Mouse (Mus musculus) liver, embryonic 13.5 days (tissue): ENCODE measurements around the gene Arhgap24. TPM values are rescaled to one million over a fixed set of nuclear protein-coding genes. Genes with fewer than 3 reads are reported as not detected.
"Not testable (repeated sequence)": the region's sequence is repeated elsewhere in the genome, so short reads cannot be mapped to it uniquely, and the experiment has no call there.

Experiments used
- ATAC-seq: fragments of 200-750 bp; cut with Nextera tagmentation; 2 replicates; pipeline ENCODE4 v1.8.0; 2017; ENCODE audit warnings: low read depth, mild to moderate bottlenecking, moderate number of reproducible peaks, moderate library complexity
- DNase-seq: peaks from one replicate; pipeline ENCODE4 v3.0.0; 2022
- H3K27ac ChIP-seq: fragments of 300-500 bp; sonication (generic); 2 replicates; pipeline ENCODE4 v1.5.1; 2015; ENCODE audit warnings: moderate library complexity, mild to moderate bottlenecking, inconsistent platforms
- H3K27me3 ChIP-seq: fragments of 300-500 bp; sonication (generic); 2 replicates; pipeline ENCODE4 v1.6.1; 2015; ENCODE audit warnings: mild to moderate bottlenecking, inconsistent platforms
- H3K36me3 ChIP-seq: fragments of 300-500 bp; sonication (generic); 2 replicates; pipeline ENCODE4 v1.6.1; 2015; ENCODE audit warnings: mild to moderate bottlenecking, inconsistent platforms
- H3K4me1 ChIP-seq: fragments of 300-500 bp; sonication (generic); replicated peaks from 2 replicates; pipeline ENCODE4 v1.6.1; 2015; ENCODE audit warnings: inconsistent platforms
- H3K4me2 ChIP-seq: fragments of 300-500 bp; sonication (generic); 2 replicates; pipeline ENCODE4 v1.6.1; 2015; ENCODE audit warnings: inconsistent platforms, mild to moderate bottlenecking, moderate library complexity
- H3K4me3 ChIP-seq: fragments of 300-500 bp; sonication (generic); replicated peaks from 2 replicates; pipeline ENCODE4 v1.5.1; 2015; ENCODE audit warnings: mild to moderate bottlenecking, inconsistent platforms
- H3K9ac ChIP-seq: fragments of 300-500 bp; sonication (generic); 2 replicates; pipeline ENCODE4 v1.6.1; 2015; ENCODE audit warnings: mild to moderate bottlenecking, inconsistent platforms
- H3K9me3 ChIP-seq: fragments of 300-500 bp; sonication (generic); replicated peaks from 2 replicates; pipeline ENCODE4 v1.6.1; 2016; ENCODE audit warnings: inconsistent platforms
- WGBS: fragments of 180-500 bp; shearing (Covaris S2); methylation state at CpG from one replicate; pipeline ENCODE4 v1.1.7; 2015; ENCODE audit not compliant: insufficient replicate concordance; 5-methylcytosine and 5-hydroxymethylcytosine counted together
- polyA plus RNA-seq: library from polyadenylated mRNA; unstranded; fragments of >200 nt; fragmentation: Nextera tagmentation; extraction: Ambion mirVana; gene quantifications from 2 replicates; pipeline ENCODE4 v1.2.1, GENCODE M21; 2015

The Arhgap24 gene
- polyA plus RNA-seq, 1 experiment from 2014 or later = 2.0 TPM

- DNase-seq = no peak
- H3K4me2 ChIP-seq = no peak overlapping the region
- no peak overlapping the region for H3K9ac ChIP-seq
- WGBS = 49% methylated on average over 5 of the region's 5 CpGs
- no peaks in the 10 kb centered on the region for H3K36me3 ChIP-seq
- no peaks in the 10 kb centered on the region for H3K27me3 ChIP-seq
- no peak overlapping the region for H3K4me3 ChIP-seq
- no peak overlapping the region for H3K27ac ChIP-seq
- no peaks in the 10 kb centered on the region for H3K4me1 ChIP-seq
- ATAC-seq = no peak
- no peaks in the 10 kb centered on the region for H3K9me3 ChIP-seq
Observed at GRCm38 (mm10) chr5:102901176-102901575, 420.0 kb downstream of the Arhgap24 start.

DNA sequence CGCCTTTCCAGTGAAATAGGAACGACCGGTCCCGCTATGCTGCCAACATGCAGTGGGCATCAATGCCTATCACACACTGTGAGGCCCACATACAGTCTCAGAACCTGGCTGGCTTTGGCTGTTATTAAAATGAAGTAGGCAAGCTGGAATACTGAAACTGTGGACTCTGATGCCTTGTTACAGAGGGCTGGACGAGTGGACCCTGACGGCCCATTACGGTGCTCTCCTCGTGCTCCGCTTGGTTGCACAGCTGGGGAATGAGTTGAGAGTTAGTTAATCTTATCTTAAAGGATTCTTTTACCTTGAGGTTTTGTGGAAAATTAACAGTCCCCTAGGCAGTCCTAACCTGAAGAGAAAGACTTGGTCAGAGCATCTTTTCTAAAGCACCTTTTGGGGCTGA is 422.3 kb downstream of the Arhgap24 start:
- Histone ChIP-seq H3K36me3 (no peaks in the 10 kb centered on the region), H3K9me3 (no peaks in the 10 kb centered on the region), H3K9ac (no peak overlapping the region), H3K4me1 (no peaks in the 10 kb centered on the region), H3K27ac (no peak overlapping the region), H3K27me3 (no peaks in the 10 kb centered on the region), H3K4me3 (no peak overlapping the region), H3K4me2 (no peak overlapping the region)
- DNase-seq (no peak), ATAC-seq (no peak)
- WGBS = 78% methylated on average over 9 of the region's 9 CpGs

DNA sequence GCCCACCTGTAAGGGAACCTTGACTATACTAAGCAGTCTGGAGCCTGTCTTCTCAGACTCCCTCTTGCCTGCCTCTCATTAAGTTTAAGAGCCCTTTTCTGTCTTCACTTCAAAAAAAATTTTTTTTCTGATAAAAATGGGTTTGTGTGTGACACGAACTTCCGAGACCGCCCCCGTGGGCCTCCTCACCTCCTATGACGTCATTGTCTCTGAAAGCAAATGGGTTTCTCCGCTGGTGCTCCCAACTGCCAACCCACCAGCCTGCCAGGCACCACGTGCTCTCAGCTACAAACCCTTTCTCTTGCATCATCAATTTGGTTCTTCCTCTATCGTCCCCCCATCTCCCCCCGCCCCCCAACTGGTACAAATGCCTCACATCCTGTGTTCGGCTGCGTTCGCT is 422.9 kb downstream of the Arhgap24 start:
- WGBS = 66% methylated on average over 12 of the region's 12 CpGs
- Histone ChIP-seq H3K9ac (no peak overlapping the region), H3K27ac (no peak overlapping the region), H3K4me2 (no peak overlapping the region), H3K36me3 (no peaks in the 10 kb centered on the region), H3K4me1 (no peaks in the 10 kb centered on the region), H3K27me3 (no peaks in the 10 kb centered on the region), H3K4me3 (no peak overlapping the region), H3K9me3 (no peaks in the 10 kb centered on the region)
- ATAC-seq = no peak
- DNase-seq = no peak

DNA sequence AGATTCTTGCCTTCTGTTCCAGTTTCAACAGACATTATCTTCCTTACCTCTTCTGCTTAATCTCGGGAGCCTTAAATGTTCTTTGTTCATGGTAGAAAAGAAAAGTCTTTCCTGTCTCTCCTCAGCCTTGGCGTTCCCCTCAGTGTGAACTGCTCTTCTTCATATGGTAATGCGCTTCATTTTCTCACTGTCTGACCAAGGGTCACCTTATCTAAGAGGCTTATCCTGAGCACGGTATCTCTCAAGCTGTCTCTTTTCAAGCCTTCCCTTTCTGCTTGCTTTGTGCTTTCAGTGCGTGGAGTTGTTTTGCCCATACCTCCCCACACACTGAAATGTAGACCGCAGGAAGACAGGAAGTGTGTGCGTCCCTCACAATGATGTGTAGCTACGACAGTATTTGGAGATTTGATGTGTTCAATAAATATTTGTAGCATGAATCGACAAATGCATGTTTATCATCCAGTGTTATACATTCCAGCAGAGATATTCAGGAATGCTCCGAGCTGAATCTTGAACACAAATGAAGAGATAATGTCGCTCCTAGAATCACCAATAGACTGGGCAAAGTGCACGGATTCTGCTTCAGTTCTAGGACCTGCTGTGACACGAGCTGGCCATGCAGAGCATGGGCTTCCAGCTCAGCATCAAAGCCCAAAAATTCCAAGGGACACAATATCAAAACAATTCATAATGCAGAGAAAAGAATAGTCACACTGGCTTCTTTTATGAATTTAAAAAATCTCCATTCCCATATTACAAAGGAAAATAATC is 424.4 kb downstream of the Arhgap24 start:
- WGBS = 35% methylated on average over 13 of the region's 13 CpGs
- H3K27me3 ChIP-seq = no peaks in the 10 kb centered on the region

DNA sequence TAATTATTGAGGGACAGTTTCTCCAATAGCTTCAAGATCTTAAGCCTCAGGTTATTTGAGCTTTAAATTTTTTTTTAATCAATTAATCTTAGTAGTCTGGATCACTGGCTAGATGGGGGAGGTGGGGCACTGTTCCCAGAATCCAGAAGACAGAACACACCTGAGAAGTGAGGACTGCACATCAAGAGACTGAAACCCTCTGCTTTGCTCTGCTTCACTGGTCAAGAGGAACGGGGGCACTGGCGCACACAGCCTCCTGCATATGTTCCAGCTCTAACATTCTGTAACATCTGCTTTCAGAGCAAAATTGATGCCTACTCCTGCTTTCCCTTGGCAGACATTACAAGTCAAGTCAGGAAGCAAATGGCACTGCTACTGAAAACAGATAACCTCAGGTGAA is 439.0 kb downstream of the Arhgap24 start:
- no peaks in the 10 kb centered on the region for H3K36me3 ChIP-seq
- H3K9ac ChIP-seq = no peak overlapping the region
- no peak overlapping the region for H3K4me3 ChIP-seq
- no peak overlapping the region for H3K27ac ChIP-seq
- H3K4me2 ChIP-seq = no peak overlapping the region
- DNase-seq (no peak), ATAC-seq (no peak)
- H3K4me1 ChIP-seq = no peaks in the 10 kb centered on the region
- H3K9me3 ChIP-seq = 0 out of 2 replicates have a peak, but pooled peaks cover 4% of the 10 kb centered on the region
- H3K27me3 ChIP-seq = no peaks in the 10 kb centered on the region
- WGBS = 82% methylated on average over 2 of the region's 2 CpGs

More for the DNA sequence above, 424.4 kb downstream of the Arhgap24 start:
- H3K9ac ChIP-seq = no peak overlapping the region
- no peak overlapping the region for H3K4me3 ChIP-seq
- no peak for DNase-seq
- no peaks in the 10 kb centered on the region for H3K9me3 ChIP-seq
- no peak overlapping the region for H3K4me2 ChIP-seq
- no peaks in the 10 kb centered on the region for H3K36me3 ChIP-seq
- no peaks in the 10 kb centered on the region for H3K4me1 ChIP-seq
- no peak overlapping the region for H3K27ac ChIP-seq
- no peak for ATAC-seq

- H3K36me3 ChIP-seq = no peaks in the 10 kb centered on the region
- H3K4me3 ChIP-seq = no peak overlapping the region
- ATAC-seq (no peak), DNase-seq (no peak)
- no peak overlapping the region for H3K27ac ChIP-seq
- H3K4me1 ChIP-seq = no peaks in the 10 kb centered on the region
- no peaks in the 10 kb centered on the region for H3K27me3 ChIP-seq
- no peaks in the 10 kb centered on the region for H3K9me3 ChIP-seq
- no peak overlapping the region for H3K9ac ChIP-seq
- no peak overlapping the region for H3K4me2 ChIP-seq
- 57% methylated on average over 5 of the region's 5 CpGs for WGBS
Observed at GRCm38 (mm10) chr5:102926786-102927185, 445.6 kb downstream of the Arhgap24 start.

DNA sequence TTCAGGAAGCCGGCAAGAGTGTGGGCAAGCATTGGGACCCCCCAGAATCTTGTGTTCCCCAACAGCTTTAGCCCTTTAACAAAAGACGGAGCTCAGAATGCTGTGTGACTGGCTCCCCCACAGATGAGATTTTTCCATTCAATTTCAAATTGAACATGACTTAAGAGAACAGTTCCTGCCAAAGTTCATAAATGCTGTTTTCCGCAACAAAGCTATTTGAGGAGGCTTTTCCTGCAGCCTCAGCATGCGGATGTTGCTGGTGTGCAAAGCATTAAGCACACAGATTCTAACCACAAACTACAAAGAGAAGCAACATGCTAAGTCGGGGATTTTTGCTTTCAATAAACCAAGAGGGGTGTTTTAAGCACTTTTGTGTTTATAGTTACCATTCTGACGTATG is 449.0 kb downstream of the Arhgap24 start:
- no peak overlapping the region for H3K9ac ChIP-seq
- no peak overlapping the region for H3K4me3 ChIP-seq
- no peak for ATAC-seq
- H3K27me3 ChIP-seq = no peaks in the 10 kb centered on the region
- no peaks in the 10 kb centered on the region for H3K36me3 ChIP-seq
- no peak overlapping the region for H3K4me2 ChIP-seq
- WGBS = 61% methylated on average over 6 of the region's 6 CpGs
- H3K27ac ChIP-seq = no peak overlapping the region
- no peak for DNase-seq
- H3K9me3 ChIP-seq = no peaks in the 10 kb centered on the region
- no peaks in the 10 kb centered on the region for H3K4me1 ChIP-seq

- not testable (repeated sequence) for H3K4me3 ChIP-seq, H3K9me3 ChIP-seq, ATAC-seq, H3K36me3 ChIP-seq, DNase-seq, H3K4me2 ChIP-seq, H3K27me3 ChIP-seq, H3K4me1 ChIP-seq, H3K9ac ChIP-seq, H3K27ac ChIP-seq
- 63% methylated on average over 17 of the region's 17 CpGs for WGBS
Observed at GRCm38 (mm10) chr5:102943864-102944630, 462.9 kb downstream of the Arhgap24 start.

GRCm38 (mm10) chr5:102946625-102947024 is 465.4 kb downstream of the Arhgap24 start:
- H3K4me1 ChIP-seq = no peaks in the 10 kb centered on the region
- no peak for ATAC-seq
- no peak overlapping the region for H3K4me3 ChIP-seq
- WGBS = 62% methylated on average over 8 of the region's 8 CpGs
- no peaks in the 10 kb centered on the region for H3K36me3 ChIP-seq
- H3K9ac ChIP-seq = no peak overlapping the region
- no peak for DNase-seq
- H3K9me3 ChIP-seq = 0 out of 2 replicates have a peak, but pooled peaks cover 5% of the 10 kb centered on the region
- H3K27me3 ChIP-seq = no peaks in the 10 kb centered on the region
- no peak overlapping the region for H3K4me2 ChIP-seq
- H3K27ac ChIP-seq = no peak overlapping the region

DNA sequence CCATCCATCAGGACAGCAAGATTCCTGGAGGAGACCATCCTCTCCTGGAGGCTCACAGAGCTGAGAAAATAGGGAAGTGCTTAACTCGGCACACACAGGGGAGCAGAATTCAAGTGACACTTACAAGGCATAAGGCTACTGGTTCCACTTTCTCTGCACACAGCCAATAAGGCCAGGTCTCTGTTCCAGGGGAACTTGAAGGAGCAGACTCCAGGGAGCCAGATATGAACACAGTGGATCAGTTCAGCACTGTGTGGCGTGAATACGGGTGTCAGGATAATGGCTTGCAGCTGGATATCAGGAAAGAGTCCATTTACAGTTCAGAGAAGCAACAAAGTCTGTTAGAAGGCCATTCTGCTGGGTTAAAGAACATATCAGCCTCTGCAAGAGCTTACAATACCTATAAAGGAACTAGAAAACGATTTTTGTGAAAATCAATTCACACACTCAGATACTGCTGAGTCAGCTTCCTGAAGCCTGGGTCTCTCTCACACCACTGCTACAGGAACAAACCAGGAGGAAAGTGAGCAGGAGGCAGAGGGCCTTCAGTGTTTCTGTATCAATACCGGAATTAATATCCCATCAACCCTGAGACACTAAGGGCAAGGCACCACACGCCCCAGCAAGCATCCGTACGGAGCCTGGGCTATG is 466.0 kb downstream of the Arhgap24 start:
- no peak for DNase-seq
- Histone ChIP-seq H3K27ac (no peak overlapping the region), H3K4me1 (no peaks in the 10 kb centered on the region), H3K9ac (no peak overlapping the region), H3K36me3 (no peaks in the 10 kb centered on the region), H3K4me2 (no peak overlapping the region), H3K27me3 (no peaks in the 10 kb centered on the region), H3K4me3 (no peak overlapping the region), H3K9me3 (0 out of 2 replicates have a peak, but pooled peaks cover 5% of the 10 kb centered on the region)
- ATAC-seq = no peak
- 63% methylated on average over 8 of the region's 8 CpGs for WGBS
